Mouse (Mus musculus): ENCODE measurements around the gene Brinp1. TPM values are rescaled to one million over a fixed set of nuclear protein-coding genes. Genes with fewer than 3 reads are reported as not detected.

Gene Brinp1
- not detected for polyA plus RNA-seq (2017; shearing (Covaris generic))

GRCm38 (mm10) chr4:68954322-68954901 is at the start of gene Brinp1:
TSS of gene Brinp1 (minus strand) at chr4:68954397.

All from CD4-positive, CD25-positive, alpha-beta regulatory T cell, adult 9 weeks (primary cell).